Mouse (Mus musculus) skeletal muscle tissue, adult 2 months (tissue): Measurements from ENCODE around the gene Sh3rf1.

Source experiments
- DNase-seq: peaks from one replicate; pipeline ENCODE4 v3.0.0-alpha.2; 2012; ENCODE audit warnings: low read depth, low spot score

Sh3rf1 gene

GRCm38 (mm10) chr8:61261374-61261773 is 37.7 kb downstream of the Sh3rf1 start:
- DNase-seq = no peak

DNA sequence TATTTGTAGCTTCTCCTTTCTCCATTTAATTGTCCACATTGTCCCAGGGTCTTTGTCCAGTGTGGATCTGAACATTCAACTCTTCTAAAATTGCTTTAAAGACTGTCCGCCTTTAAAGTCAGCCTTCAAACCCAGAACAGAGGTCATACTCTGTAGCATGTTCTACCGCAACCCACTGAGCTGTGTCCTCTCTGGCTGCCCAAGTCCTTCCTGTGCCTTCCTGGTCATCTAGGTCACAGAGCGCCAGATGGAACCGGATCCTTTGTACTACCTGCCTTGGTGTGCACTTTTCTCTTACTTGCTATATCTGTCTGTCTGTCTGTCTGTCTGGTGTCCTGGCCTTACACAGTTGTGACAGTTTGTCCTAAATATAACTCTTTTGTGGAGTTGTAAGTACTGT is 40.0 kb downstream of the Sh3rf1 start:
- DNase-seq = no peak

GRCm38 (mm10) chr8:61264881-61265280 is 41.2 kb downstream of the Sh3rf1 start:
- no peak for DNase-seq

GRCm38 (mm10) chr8:61265390-61265789 is 41.7 kb downstream of the Sh3rf1 start:
- DNase-seq = peak; percentile 47

DNA sequence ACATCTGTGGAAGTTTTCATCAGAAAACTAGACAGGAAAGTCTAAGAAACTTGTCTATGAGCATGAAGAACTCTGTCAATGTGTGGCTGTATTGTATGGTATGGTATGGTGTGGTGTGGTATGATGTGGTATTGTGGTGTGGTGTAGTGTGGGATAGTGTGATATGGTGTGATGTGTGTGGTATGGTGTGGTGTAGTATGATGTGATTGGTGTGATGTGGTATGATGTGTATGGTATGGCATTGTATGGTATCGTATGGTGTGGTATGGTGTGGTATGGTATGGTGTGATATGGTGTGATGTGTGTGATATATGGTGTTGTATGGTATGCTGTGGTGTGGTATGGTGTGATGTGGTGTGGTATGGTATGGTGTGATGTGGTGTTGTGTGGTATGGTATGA is 43.4 kb downstream of the Sh3rf1 start:
- DNase-seq = no peak

GRCm38 (mm10) chr8:61267692-61268091 is 44.0 kb downstream of the Sh3rf1 start:
- DNase-seq = no peak

DNA sequence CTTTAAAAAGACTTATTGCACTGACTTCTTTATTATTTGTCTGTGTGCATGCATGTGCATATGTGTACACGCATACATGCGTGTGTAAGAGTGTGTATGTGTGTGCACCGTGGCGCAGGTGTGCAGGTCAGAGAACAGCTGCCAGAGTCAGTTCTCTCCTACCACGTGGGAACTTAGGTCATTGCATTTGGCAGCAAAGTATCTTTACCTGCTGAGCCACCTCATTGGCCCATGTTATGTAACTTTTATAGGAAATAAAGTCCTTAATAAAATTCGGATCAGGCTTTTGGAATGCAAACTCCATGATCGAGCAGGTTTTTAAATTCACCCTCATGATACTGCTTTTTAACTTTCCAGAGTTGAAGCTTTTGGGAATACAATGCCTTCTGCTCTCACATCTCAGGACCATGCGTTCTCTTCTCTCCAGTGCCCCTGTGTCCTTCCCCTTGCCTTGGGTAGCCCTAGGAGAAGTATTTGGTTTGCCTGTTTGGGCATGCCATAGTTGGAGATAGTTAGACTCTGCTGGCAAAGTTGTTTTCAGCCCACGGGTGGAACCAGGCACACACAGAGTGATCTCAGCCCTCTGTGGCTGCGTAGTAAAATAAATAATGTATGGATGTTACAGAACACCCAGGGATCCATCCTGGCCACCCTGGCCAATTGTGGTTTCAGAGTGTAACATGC is 44.7 kb downstream of the Sh3rf1 start:
- DNase-seq = no peak

- no peak for DNase-seq
These were observed 46.3 kb downstream of the Sh3rf1 start for GRCm38 (mm10) chr8:61270016-61270415.

DNA sequence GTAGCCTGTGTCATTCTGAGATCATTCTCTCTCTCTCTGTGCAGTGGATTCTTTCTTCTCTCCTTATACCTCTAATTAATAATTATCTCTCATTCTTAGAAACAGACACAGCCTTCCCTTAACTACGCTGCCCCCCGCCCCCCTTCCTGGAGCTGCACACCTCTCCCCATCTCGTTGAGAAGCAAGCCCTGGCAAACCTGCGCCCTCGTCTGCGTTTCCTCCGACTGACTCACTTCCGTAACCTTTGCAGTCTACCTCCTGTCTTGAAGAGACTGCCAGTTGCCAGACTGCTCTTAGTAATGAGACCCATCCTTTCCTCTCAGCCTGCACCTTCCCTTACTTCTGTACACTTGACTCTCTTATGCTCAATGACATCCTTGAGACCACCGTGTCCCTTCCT is 46.9 kb downstream of the Sh3rf1 start:
- no peak for DNase-seq

DNA sequence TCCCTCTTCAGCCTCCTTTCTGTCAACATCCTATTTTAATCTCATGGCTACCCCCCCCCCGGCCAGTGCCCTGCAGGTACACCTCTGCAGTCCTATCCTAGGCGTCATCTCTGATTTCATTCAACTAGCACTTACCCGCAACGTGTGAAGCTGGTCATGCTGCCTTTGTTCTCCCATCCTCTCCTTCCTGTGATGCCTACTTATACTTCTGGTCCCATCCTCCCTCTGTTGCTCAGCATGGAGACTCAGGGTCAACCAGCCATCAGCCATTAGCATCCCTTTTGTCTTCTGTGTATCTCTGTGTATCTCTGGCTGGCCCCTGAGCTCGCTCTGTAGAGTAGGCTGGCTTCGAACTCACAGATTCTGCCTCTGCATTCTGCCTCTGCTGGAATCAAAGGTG is 47.3 kb downstream of the Sh3rf1 start:
- no peak for DNase-seq

- DNase-seq = no peak
These were observed 49.2 kb downstream of the Sh3rf1 start for GRCm38 (mm10) chr8:61272838-61273237.

GRCm38 (mm10) chr8:61273307-61274221 is 49.9 kb downstream of the Sh3rf1 start:
- no peak for DNase-seq

GRCm38 (mm10) chr8:61274602-61275462 is 51.2 kb downstream of the Sh3rf1 start:
- DNase-seq = no peak

DNA sequence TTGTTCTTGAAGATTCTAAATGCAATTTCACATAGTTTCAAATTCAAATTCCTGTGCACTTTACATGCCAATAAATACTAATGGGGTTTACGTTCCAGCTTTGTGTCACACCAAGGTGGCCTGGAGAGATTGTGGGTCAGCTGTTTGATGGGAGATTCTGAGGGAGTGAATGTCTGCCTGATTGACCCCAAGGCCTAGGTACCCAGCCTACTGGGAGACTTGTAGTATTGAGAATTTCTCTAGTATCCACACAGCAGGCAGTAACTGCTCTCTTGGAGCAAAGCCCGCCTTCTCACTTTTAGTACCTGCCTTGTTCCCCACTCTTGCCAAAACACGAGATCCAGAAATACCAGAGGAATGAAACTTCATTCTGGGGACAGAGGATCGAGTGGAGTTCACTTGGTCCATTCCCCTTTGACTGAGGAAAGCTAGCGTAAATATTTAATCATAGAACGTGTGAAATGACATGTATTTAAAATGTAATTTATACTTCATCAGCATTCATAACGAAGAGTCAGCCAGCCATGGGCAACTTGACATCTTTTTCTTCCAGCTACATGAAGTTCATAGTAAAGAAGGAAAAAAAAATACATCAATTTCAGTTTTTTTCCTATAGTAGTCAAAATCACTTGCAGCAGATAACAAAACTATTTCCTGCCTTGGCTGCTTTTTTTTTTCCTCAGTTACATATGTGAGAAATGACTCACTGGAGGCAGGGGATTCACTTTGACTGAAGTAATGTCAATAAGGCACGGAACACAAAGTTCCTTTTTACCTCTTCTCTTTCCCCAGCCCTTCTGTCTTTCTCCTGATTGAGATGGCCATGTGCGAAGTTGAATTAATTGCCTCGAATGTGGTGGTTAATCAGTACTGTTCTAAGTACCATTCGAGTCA is 52.0 kb downstream of the Sh3rf1 start:
- no peak for DNase-seq

GRCm38 (mm10) chr8:61276397-61276796 is 52.7 kb downstream of the Sh3rf1 start:
- DNase-seq = no peak

DNA sequence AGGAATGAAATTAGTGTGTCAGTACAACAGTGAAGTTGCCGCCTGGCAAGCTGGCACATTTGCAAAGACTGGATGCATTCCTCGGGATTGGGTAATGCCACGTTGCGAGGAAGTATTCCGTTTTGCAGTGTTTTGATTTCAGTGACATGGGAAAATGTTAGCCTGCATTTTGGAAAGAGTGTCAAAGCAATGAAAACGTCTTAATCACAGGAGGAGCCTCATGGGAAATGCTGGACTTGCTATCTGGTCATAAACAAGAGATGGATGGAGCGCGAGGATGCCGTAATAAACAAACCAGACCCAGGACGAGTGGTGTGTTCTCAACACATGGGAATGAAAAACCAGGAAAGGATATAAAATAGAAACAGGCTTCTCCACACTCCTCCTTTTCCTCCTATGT is 55.4 kb downstream of the Sh3rf1 start:
- no peak for DNase-seq

DNA sequence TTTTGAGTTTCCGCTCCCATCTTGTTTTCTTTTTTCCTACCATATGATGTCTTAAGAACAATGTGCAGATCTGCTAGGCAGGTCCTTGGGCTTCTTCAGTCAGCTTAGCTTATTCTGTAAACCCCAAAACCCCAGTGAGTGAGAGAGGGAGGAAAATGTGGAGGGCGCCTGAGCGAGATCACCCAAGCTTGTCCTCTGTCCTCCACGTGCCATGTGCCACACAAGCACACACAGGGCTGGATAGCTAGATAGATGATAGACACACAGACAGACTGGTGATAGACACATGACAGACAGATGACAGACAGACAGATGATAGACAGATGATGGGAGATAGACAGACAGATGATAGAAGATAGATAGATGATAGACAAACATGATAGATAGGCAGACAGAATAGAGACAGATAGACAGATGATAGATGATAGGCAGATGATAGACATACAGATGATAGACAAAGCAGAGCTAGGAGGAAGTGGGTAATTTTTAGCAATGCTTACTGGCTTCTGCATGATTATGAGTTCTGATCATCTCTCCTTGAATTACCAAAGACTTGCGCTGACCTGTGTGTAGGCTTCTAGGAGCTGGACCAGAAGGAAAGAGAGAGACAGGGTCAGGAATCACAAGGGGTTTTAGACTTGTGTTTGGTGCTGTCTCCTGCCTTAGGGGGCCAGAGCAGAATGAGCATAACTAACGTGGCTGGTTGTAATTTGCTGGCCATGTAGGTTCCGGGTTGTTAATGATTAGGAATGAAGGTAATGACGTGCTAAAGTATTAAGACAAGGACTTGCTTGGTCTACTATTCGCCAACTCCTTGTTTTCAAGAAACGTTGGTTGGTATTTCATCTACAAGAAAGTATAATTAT is 58.9 kb downstream of the Sh3rf1 start:
- DNase-seq = no peak

DNA sequence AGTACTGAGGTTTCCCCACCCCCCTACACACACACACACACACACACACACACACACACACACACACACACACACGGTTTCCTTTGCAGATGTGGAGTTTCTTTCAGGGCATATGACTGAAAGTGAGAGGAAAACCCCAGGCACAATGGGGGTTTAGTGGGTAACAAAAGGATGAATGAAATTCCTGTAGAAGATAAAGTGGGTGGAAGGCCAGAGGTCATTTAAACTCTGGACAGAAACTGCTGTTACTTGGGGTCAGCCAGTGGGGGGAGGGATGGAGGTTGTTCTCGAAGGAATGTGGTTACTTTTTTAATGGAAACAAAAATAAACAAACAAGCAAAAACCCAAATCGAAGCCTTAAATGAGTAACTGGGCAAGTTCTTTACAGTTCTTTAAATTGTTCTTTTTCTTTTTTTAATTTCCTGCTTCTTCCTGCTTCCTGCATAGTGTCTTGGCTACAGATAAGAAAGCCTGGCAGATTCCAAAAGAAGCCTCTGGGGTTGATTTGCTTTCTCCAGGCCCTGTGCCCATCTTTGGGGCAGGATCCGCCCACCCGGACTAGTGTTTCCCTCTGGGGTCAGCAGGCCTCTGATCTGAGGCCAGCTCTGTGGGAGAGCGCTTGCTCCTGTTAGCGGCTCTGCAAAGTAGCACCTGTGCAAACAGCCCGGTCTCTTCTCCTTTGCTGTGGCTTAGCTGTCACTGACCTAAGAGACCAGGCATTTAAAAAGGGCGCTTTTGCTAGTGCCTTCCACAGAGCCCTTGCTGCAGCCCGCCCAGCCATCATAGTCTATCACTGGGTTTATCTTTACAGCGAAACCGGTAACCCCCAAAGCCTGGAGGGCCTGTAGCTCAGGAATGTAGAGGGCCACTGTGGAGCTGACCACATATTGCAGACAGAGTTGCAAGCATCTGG is 59.8 kb downstream of the Sh3rf1 start:
- DNase-seq = no peak

DNA sequence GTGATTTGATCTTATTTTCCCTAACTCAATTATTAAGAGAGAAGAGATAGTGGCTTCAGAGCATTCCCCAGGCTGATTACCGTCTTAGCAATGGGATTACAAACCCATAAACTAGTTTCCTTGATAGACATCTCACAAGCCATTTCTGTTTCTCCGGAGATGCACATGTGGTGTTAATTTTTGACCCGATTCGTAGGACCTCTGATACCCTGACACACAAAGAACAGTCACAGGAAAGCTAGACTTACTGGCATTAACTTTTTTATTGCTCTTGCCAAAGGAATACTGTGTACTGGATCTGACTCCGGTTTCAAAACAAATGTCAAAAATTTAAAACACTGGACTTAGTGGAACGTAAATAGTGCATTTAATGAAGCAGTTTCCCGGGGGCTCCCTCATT is 62.2 kb downstream of the Sh3rf1 start:
- DNase-seq = no peak
